In the genomic region with DNA sequence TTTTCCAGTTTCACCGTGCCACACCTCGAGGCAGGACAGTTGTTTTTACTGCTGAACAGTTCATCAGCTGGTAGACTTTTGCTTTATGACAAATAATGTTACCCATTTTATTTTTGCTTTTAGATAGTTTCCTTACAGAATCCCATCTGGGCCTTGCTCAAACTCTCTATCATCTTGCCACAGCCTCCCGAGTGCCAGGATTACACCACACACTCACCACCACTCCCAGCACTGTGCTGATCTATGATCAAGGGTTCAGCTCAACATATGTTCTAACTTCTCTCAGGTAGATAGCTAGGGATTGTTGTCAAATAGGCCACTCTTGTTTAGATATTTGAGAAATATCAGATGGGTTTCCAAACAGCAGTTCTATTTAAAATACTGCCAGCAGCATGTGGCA, we compare ENCODE assay signal across 27 mouse cellular contexts.
"Had no signal": no experiment of that assay in that cellular context is flagged by ENCODE, and none has a peak within 500 bp of the region (broad histone marks: within the 10 kb centered on the region; RNA-seq: fewer than 3 reads in every experiment).

No protein-coding gene starts in this region.

- H3K4me1 ChIP-seq: intestine, embryonic 15.5 days; liver, embryonic 12.5 days had no signal

- H3K9me3 ChIP-seq: heart, embryonic 10.5 days; heart, embryonic 12.5 days; hindbrain, embryonic 10.5 days; hindbrain, embryonic 12.5 days; intestine, embryonic 15.5 days; limb, embryonic 13.5 days; limb, embryonic 15.5 days; liver, embryonic 12.5 days had no signal

- H3K4me3 ChIP-seq: heart, adult 2 months; heart, embryonic 10.5 days; heart, embryonic 12.5 days; hindbrain, embryonic 10.5 days; hindbrain, embryonic 12.5 days; intestine, embryonic 15.5 days; layer of hippocampus, adult 2 months; limb, embryonic 13.5 days; limb, embryonic 15.5 days; liver, embryonic 12.5 days had no signal

- H3K36me3 ChIP-seq: heart, embryonic 10.5 days; heart, embryonic 12.5 days; hindbrain, embryonic 10.5 days; hindbrain, embryonic 12.5 days; intestine, embryonic 15.5 days; limb, embryonic 13.5 days; limb, embryonic 15.5 days; liver, embryonic 12.5 days had no signal

- DNase-seq: gastrocnemius, postnatal 14 days; gastrocnemius, postnatal 36 days; heart, adult 2 months; heart, postnatal 10 days; heart, postnatal 4 days; kidney, adult 18-20 months; kidney, adult 8-10 months; kidney, postnatal 10 days; kidney, postnatal 25 days; kidney, postnatal 4 days; layer of hippocampus, adult 9-11 months; layer of hippocampus, postnatal 36 days; left cerebral cortex, postnatal 4 days had no signal

- H3K27ac ChIP-seq: heart, adult 2 months; heart, embryonic 10.5 days; hindbrain, embryonic 10.5 days; hindbrain, embryonic 12.5 days; hindbrain, embryonic 14.5 days; intestine, embryonic 15.5 days; layer of hippocampus, adult 2 months; limb, embryonic 13.5 days; limb, embryonic 15.5 days; liver, embryonic 12.5 days; liver, embryonic 14.5 days had no signal

- ATAC-seq: hindbrain, embryonic 16.5 days; inflammation-experienced regulatory T-cells, adult 6 months; intestine, embryonic 15.5 days; intestine, postnatal 0 days; liver, embryonic 12.5 days had no signal

- H3K9ac ChIP-seq: heart, embryonic 12.5 days; hindbrain, embryonic 12.5 days; hindbrain, embryonic 14.5 days; intestine, embryonic 15.5 days; limb, embryonic 13.5 days; limb, embryonic 15.5 days; liver, embryonic 12.5 days; liver, embryonic 14.5 days had no signal

- H3K4me2 ChIP-seq: heart, embryonic 12.5 days; hindbrain, embryonic 12.5 days; hindbrain, embryonic 14.5 days; intestine, embryonic 15.5 days; limb, embryonic 15.5 days; liver, embryonic 12.5 days had no signal

- H3K27me3 ChIP-seq: intestine, embryonic 15.5 days; liver, embryonic 12.5 days had no signal
